Mouse (Mus musculus): ENCODE results near the gene Gpn2.

The Gpn2 gene

GRCm38 (mm10) chr4:133622161-133622695 lies 38.1 kb downstream of the Gpn2 start:
- peak; percentile 61 for DNase-seq (ENCODE audit: low read depth, low spot score)

GRCm38 (mm10) chr4:133624830-133625229 lies 40.7 kb downstream of the Gpn2 start:
- no peak for DNase-seq (ENCODE audit: low read depth, low spot score)

GRCm38 (mm10) chr4:133625621-133626071 lies 41.5 kb downstream of the Gpn2 start:
- peak; percentile 85 for DNase-seq (ENCODE audit: low read depth, low spot score)

GRCm38 (mm10) chr4:133626221-133626620 lies 42.1 kb downstream of the Gpn2 start:
- peak; percentile 86 for DNase-seq (ENCODE audit: low read depth, low spot score)

GRCm38 (mm10) chr4:133626621-133627020 lies 42.5 kb downstream of the Gpn2 start:
- DNase-seq (ENCODE audit: low read depth, low spot score), result no peak

- DNase-seq (ENCODE audit: low read depth, low spot score), result no peak
Measured at GRCm38 (mm10) chr4:133627039-133627438, 42.9 kb downstream of the Gpn2 start.

- DNase-seq (ENCODE audit: low read depth, low spot score), result no peak
Measured at GRCm38 (mm10) chr4:133628517-133628916, 44.4 kb downstream of the Gpn2 start.

- DNase-seq (ENCODE audit: low read depth, low spot score), result no peak
Measured at GRCm38 (mm10) chr4:133629191-133629590, 45.0 kb downstream of the Gpn2 start.

- DNase-seq (ENCODE audit: low read depth, low spot score), result no peak
Measured at GRCm38 (mm10) chr4:133630326-133630920, 46.3 kb downstream of the Gpn2 start.

- no peak for DNase-seq (ENCODE audit: low read depth, low spot score)
Measured at GRCm38 (mm10) chr4:133631071-133631768, 47.1 kb downstream of the Gpn2 start.

- peak; percentile 89 for DNase-seq (ENCODE audit: low read depth, low spot score)
Measured at GRCm38 (mm10) chr4:133631769-133632411, 47.7 kb downstream of the Gpn2 start.

- no peak for DNase-seq (ENCODE audit: low read depth, low spot score)
Measured at GRCm38 (mm10) chr4:133632483-133633327, 48.5 kb downstream of the Gpn2 start.

- DNase-seq (ENCODE audit: low read depth, low spot score), result peak; percentile 92
Measured at GRCm38 (mm10) chr4:133633332-133634042, 49.3 kb downstream of the Gpn2 start.

GRCm38 (mm10) chr4:133634043-133634410 lies 49.9 kb downstream of the Gpn2 start:
- DNase-seq (ENCODE audit: low read depth, low spot score), result peak; percentile 65
